Mouse (Mus musculus) spleen, embryonic (tissue): ENCODE data around the gene Kdm7a.

Source experiments
- CTCF ChIA-PET: fragments of 350-600 bp; sonication (Branson Sonifier 250); formaldehyde crosslinking; loops from one replicate; lab custom pipeline; 2022; lab: Charles Lee

Gene Kdm7a

GRCm38 (mm10) chr6:39206581-39207461 is at the start of gene Kdm7a:
TSS of gene Kdm7a (minus strand) at chr6:39206789.
- CTCF ChIA-PET = interaction anchor here (0.6 kb wide), 1 partner anchor 1157 kb away, joined by 3 read pairs; no protein-coding TSS in a partner anchor

DNA sequence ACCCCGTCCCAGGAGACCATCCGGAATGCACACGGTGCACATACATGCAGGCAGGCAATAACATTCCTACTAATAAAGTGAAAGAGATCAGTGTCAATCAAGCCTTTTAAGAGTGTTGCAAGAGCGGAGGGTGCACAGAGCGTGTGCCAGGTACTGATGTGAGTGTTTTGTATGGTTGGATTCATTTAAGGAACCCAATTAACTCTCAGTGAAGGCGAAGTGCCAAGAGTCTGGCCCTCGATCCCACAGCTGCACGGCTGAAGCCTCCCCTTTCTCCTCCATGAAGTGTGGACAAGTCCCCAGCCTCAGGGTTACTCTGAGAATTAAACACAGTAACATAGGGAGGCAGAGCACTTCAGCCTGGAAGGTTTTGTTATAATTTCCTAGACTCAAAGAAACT is 48.7 kb upstream of the Kdm7a start:
- CTCF ChIA-PET = no interaction called here

- CTCF ChIA-PET = no interaction called here
These were observed 43.5 kb upstream of the Kdm7a start for GRCm38 (mm10) chr6:39250055-39250454.

- CTCF ChIA-PET = interaction anchor here (0.8 kb wide), 1 partner anchor 8 kb away, joined by 4 read pairs; no protein-coding TSS in a partner anchor
These were observed 42.7 kb upstream of the Kdm7a start for GRCm38 (mm10) chr6:39249176-39249770.

DNA sequence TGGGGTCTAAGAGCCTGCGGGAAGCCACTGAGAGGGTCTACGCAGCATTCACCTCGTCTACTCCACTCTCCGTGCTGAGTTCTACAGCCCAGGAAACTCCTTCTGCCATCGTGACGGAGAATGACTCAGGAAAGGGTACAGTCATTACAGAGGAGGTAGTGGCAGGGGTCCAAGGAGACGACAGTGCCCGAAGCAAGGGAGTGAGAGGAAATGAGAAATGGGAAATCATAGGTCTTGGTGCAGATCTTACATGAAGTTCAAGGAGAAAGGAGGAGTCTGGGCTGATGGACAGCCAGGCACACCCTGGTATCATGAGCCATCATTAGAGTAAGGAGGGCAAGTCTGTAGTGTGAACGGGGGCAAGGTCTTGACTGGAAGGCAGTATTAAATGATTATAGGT is 37.5 kb upstream of the Kdm7a start:
- CTCF ChIA-PET = no interaction called here

GRCm38 (mm10) chr6:39243511-39243961 is 36.9 kb upstream of the Kdm7a start:
- CTCF ChIA-PET = no interaction called here

DNA sequence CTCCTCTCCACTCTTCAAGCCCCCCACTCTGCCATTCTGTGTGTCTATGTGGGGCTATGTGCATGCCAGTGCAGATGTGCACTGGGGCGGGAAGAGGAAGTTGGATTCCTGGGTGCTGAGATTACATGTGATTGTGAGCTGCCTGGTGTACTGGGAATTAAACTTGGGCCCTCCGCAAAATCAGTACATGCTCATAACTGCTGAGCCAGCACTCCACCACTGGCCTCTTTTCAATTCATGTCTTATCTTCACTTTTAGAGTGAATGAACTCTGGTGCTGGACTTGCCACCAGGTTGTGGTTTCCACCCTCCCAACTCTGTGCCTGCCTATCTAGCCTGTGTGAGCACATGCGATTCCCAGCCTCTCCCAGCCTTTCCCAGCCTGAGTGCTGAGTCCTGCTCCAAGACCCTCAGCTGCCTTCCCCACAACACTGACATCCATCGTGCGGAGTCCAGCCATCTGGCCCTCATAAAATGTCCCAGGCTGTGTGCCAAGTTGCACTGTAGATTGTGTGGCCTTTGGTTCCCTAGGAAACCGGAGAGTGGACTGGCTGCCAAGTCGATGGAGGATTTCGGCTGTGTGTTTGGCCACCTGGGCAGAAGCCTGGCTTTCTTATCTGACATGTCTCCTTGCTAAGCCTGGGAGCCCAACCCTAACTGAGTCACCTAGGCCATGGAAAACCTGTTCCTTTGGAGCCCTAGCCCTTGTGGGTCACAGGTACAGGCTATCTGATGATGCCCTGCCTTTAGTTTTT is 36.3 kb upstream of the Kdm7a start:
- CTCF ChIA-PET = no interaction called here

DNA sequence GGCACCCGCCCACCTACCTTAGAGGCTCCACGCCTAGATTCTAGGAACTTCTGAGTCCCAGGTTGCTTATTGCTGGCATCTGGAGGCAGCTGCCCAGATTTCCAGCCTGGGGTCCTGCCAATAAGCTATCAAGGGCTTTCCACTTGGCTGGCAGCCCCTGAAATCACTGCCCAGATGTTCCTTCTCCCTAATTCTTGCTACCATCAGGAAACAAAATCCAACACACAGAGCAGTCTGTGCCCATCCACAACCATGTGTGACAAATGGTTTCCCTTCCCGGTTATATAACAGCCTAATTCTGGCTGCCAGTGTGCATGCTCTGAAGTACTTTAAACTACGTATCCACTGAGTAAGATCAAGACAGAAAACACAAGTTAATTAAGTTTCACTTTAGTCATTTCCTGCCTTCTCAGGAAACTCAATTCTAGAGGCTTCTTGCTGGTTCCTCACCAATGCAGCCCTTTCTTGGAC is 34.9 kb upstream of the Kdm7a start:
- CTCF ChIA-PET = interaction anchor here (1.0 kb wide), 1 partner anchor 75 kb away, joined by 3 read pairs; no protein-coding TSS in a partner anchor

DNA sequence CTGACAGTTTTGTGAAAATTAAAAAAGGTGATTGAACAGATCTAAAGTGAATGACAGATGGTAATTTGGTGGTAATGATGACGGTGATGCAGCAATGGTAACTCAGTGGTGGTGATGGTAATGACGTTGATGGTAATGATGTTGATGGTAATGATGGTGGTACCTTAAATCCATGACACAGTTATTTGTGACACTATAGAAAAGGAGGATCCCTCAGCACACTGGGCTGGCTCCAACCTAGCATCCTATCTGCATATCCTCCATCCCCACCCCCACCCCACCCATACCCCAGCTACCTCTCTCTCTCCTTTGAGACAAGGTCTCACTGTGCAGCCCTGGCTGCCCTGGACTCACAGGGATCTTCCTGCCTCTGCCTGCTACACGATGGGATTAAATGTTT is 34.4 kb upstream of the Kdm7a start:
- CTCF ChIA-PET = no interaction called here

- CTCF ChIA-PET = no interaction called here
These were observed 31.3 kb upstream of the Kdm7a start for GRCm38 (mm10) chr6:39237887-39238286.

GRCm38 (mm10) chr6:39232617-39233016 is 26.0 kb upstream of the Kdm7a start:
- CTCF ChIA-PET = interaction anchor here (0.7 kb wide), 2 partner anchors 126 to 301 kb away, joined by 4 to 5 read pairs; no protein-coding TSS in a partner anchor

DNA sequence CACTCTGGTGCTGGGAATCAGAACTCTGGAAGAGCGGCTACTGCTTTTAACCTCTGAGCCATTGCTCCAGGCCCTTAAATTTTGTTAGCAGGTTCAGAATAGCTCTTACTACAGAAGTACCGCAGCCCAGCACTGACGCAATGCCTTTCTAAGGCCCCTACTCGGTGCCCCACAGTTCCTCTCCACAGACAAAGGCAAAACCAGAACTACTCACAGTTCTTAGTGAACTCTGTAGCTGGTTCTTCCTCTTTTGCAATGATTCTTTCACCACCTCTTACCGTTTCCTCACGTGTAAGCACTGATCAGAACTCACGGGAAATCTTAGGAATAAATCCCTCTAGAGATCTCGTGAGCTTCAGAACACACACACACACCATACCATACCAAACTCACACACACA is 24.1 kb upstream of the Kdm7a start:
- CTCF ChIA-PET = interaction anchor here (0.6 to 1.2 kb wide), 2 partner anchors 21 to 89 kb away, joined by 3 to 4 read pairs; no protein-coding TSS in a partner anchor

GRCm38 (mm10) chr6:39226610-39226955 is 20.0 kb upstream of the Kdm7a start:
- CTCF ChIA-PET = no interaction called here

DNA sequence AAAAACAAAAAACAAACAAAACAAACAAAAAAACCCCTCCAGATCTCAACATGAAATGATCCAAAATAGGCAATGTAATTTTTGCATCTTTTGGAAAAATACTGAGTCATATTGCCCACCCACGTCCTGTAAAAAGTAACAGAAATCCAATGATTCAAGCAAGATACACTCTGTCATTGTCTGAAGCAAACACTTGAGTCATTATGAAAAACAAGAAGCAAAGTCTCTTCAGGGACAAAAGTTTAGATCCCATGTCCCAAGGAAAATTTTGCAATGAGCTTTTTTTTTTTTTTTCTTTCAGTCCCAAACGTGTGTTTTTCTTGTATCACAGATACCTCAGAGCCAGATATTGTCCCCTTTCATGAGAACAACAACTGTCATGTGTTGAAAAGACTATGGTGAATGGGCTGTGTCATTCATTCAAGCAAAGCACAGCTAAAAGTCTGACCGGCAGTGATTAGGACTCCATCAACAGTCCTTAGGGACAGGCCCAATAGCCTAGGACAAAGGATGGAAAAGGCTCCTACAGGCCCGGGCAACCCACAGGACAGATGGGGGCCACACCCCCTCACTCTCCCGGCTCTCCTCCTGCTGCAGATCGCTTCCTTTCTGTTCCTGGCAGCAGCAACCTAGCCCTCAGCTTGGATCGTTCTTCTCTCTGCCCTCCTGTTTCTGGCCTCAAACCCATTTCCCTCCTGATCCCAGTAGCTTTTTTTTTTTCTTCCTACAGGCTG is 19.5 kb upstream of the Kdm7a start:
- CTCF ChIA-PET = no interaction called here

DNA sequence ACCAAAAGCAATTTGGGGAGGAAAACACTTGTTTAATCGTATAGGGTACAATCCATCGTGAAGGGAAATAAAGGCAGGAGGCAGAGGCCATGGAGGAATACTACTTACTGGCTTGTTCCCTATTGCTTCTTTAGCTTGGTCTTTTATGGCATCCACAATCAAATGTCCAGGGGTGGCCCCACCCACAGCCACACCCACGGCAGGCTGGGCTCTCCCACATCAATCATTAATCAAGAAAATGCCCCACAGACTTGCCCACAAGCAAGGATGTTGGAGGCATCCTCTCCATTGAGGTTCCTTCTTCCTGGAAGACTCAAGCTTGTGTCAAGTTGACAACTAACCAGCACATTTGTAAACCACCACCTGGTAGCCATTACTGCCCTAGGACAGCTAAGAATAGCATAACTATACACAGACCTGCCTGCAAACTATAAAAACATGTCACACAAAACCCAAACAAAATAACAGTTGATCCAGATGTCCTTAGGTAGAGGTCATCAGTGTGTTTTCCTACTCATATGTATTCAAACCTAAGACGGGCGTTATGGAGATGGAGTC is 16.8 kb upstream of the Kdm7a start:
- CTCF ChIA-PET = no interaction called here

DNA sequence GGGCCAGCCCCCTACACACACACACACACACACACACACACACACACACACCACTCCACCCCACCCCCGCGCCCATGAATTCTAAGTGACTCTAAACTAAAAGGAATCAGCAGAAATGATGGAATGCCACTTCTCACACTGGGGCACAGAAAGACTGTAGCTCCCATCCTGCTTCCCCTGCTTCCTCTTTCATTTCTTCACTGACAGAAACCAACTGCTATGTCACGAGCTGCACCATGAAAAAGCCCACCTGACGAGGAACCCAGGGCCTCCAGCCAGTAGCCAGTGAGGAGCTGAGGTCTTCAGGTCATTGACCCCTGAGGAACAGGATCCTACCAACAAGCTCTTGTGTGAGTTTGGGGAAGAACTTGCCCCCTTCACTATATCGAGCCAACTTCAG is 15.9 kb upstream of the Kdm7a start:
- CTCF ChIA-PET = no interaction called here

GRCm38 (mm10) chr6:39217961-39218360 is 11.4 kb upstream of the Kdm7a start:
- CTCF ChIA-PET = no interaction called here

- CTCF ChIA-PET = no interaction called here
These were observed 10.5 kb upstream of the Kdm7a start for GRCm38 (mm10) chr6:39217138-39217537.

DNA sequence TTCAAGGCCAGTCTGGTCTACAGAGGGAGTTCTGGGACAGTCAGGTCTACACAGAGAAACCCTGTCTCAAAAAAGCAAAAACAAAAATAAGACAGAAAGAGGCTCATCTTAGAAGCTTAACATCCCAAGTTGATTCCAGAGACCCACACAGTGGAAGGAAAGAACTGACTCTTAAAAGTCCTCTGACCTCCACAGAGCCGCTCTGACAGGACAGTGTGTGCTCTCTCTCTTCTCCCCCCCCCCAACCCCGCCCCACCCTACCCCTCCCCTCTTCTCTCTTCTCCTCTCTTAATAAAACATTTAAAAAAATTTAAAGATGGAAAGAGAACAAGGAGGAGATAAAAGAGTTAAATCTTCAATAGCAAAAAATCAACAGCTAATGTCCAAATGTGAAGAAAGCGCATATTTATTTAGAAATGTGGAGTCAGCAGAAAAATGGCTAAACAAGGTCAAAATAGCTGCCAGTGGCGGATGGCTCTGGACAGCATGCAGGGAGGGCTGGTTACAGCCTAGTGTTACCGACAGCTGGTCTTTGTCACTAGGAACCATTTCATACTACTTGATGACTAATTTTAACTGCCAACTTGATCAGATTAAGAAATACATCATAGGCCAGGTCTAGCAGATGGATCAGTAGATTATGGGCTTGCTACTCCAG is 8.5 kb upstream of the Kdm7a start:
- CTCF ChIA-PET = no interaction called here

GRCm38 (mm10) chr6:39209677-39210076 is 3.1 kb upstream of the Kdm7a start:
- CTCF ChIA-PET = no interaction called here
